Mouse (Mus musculus): ENCODE measurements around the gene Nat10.

The Nat10 gene

DNA sequence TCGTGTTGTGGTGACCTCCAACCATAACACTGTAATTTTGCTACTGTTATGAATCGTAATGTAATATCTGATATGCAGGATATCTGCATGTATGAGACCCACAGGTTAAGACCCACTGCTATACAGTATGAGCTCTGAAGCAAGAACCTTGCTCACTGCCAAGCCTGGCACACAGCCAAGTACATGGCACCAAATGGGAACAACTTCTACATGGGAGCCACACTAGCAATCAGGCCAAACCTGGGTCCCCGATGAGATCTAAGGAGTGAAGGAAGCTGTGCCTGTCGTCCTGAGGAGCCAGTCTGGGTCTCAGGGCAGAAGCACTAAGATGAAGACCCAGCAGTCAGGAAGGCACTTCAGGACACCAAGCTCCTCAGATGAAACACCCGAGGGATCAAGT, 15.6 kb downstream of the Nat10 start:
- DNase-seq (ENCODE audit: low spot score), result no peak

DNA sequence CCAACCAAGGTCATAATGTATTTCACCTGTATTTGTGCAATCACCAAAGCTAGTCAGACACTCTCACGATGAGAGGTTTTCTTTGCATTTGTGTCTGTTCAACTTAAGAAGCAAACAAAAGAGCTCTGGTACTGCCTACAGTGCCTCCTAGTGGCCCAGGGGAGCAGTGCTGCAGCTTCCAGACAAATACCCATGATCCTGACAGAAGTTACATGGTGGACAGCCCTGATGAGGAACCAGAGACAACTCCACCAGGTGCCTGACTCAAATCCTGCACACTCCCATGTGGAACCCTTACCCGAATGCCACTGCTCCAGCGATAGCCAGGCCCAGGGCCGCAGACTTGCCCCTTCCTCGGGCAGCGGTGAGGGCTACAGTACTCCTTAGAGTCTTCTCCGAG, 17.1 kb downstream of the Nat10 start:
- DNase-seq (ENCODE audit: low spot score), result no peak

DNA sequence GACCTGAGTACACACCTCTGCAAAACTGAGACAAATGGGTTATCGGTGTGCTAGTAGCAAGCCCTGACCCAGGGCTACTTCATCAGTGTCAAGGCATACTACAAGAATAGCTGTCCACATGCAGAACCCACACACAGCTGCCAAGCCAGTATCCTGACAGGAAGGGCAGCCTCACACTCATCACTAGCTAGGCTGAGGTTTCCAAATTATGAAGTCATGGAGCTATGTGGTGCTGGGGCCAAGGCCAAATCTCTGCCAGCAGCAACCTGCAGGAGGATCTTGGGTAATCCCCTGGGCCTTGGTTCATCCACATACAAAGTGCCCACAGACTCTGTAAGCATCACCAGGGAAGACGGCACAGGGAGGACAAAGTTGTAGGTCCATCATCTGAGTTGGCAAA, 17.5 kb downstream of the Nat10 start:
- DNase-seq (ENCODE audit: low spot score), result no peak

DNA sequence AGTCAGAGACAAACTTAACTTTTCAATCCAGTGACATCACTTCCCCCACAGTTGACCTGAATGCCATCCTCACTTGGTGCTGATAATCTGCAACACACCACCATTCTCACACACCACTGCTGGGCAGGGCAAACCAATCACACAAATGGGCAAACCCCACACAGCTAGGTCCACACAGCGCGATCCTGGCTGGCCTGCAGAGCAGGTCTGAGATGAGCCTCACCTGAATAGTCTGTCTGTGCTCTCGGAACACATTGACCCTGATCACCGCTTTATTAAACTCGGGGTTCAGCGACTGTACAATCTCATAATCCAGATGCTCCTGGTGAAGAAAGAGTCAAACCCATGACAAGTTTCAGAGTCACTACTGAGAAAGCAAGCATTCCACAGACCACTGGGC, 18.2 kb downstream of the Nat10 start:
- no peak for DNase-seq (ENCODE audit: low spot score)

DNA sequence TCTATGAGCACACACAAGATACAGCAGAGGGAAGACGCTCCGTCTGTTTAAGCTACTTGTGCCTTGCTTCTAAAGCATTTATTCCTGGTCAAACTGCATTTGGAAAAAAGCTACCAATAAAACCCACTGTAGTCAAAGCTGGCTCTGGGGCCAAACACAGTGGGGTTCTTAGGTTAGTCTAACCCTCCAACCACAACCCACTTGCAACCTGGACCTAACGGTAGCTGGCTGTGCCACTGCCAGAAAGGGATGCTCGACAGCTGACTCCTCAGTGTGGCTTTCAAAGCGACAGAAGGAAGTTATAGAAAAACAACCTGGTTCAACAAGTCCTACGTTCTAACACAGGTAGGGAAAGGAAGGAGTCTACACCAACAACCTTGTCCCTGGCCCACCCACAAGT, 29.6 kb downstream of the Nat10 start:
- DNase-seq (ENCODE audit: low spot score), result no peak

GRCm38 (mm10) chr2:103730999-103731398, 30.1 kb downstream of the Nat10 start:
- no peak for DNase-seq (ENCODE audit: low spot score)

GRCm38 (mm10) chr2:103728027-103728540, 33.0 kb downstream of the Nat10 start:
- DNase-seq (ENCODE audit: low spot score), result no peak

GRCm38 (mm10) chr2:103724521-103724920, 36.5 kb downstream of the Nat10 start:
- no peak for DNase-seq (ENCODE audit: low spot score)

DNA sequence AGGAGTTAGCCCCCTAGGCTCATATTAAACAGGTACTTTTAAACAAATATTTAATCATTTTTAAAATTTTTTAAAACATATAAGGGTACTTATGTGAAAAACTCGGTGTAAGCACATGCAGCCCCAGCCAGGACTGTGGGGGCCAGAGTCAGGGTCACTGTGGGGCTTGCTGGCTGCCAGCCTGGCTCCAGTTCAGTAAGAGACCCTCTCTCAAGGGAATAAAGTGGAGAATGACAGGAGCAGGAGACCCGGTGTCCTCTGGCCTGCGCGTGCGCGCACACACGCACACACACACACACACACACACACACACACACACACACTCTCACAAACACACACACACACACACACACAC, 41.8 kb downstream of the Nat10 start:
- DNase-seq (ENCODE audit: low spot score), result no peak

DNA sequence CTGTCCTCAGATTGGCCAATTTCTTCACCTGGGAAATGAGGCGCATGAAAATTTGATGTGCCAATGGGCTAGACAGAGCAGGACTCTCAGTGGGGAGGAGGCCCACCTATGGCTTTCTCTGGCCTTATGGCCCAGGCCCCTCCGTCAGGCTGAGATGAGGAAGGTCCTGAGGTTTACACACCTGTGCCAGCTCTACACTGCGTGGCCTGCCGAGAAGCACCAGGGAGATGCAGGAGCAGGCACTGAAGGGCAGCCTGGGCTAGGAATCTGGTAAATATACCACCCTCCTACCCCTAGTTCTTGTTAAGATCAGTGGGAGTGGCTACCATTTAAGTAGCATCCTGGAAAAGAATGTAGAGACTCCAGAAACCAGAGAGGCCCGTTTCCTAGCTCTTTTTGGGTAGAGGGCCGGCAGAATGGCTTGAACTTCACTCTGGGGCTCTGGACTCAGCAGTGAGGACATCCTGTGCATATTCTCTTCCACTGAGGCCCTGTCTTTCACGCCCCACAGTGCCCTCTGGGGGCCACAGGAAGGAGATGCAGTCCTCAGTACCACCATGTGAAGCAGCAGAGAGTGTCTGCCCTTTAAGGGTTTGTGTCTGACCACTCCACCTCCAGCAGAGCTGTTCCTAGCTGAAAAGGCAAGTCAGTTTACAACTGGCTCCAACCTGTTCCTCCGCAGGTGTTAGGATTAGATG, 42.3 kb downstream of the Nat10 start:
- no peak for DNase-seq (ENCODE audit: low spot score)

- DNase-seq (ENCODE audit: low spot score), result no peak
Observed at GRCm38 (mm10) chr2:103714412-103714811, 46.7 kb downstream of the Nat10 start.

- no peak for DNase-seq (ENCODE audit: low spot score)
Observed at GRCm38 (mm10) chr2:103713831-103714230, 47.2 kb downstream of the Nat10 start.

DNA sequence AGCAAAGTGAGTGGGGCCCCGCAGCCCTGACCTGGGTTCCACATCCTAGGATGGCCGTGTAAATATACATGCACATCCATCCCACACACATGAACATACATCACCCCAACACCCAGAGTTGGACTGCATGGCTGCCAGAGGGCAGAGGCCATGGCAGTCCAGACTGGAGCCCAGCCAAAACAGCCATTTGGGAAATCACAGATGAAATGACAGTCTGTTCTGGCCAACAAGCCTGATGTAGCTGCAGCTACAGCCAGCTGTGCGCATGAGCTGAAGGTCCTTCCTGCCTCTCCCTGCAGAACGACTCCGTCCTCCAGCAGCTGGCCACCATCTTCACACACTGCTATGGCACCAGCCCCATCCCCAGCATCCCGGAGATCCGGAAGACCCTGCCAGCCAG, 50.2 kb downstream of the Nat10 start:
- DNase-seq (ENCODE audit: low spot score), result no peak

- no peak for DNase-seq (ENCODE audit: low spot score)
Observed at GRCm38 (mm10) chr2:103707056-103707776, 53.9 kb downstream of the Nat10 start.

- no peak for DNase-seq (ENCODE audit: low spot score)
Observed at GRCm38 (mm10) chr2:103706226-103706625, 54.8 kb downstream of the Nat10 start.

- no peak for DNase-seq (ENCODE audit: low spot score)
Observed at GRCm38 (mm10) chr2:103705826-103706225, 55.2 kb downstream of the Nat10 start.

DNA sequence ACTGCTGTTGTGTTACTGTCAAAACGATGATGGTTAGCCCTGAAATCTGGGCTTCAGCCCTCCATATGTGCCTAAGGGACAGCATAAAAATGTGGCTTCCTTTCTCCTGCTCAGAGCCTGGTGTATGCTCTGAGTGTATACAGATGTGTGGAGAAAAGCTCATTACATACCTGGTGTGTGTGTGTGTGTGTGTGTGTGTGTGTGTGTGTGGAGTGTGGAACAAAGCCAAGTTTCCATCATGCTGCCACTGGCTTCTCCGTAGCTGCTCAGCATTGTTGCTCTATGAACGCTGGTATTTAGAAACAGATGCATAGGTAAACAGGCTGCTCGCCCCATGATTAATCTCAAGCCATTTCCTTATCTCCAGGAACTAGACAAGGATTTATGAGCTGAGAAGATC, 57.2 kb downstream of the Nat10 start:
- no peak for DNase-seq (ENCODE audit: low spot score)

DNA sequence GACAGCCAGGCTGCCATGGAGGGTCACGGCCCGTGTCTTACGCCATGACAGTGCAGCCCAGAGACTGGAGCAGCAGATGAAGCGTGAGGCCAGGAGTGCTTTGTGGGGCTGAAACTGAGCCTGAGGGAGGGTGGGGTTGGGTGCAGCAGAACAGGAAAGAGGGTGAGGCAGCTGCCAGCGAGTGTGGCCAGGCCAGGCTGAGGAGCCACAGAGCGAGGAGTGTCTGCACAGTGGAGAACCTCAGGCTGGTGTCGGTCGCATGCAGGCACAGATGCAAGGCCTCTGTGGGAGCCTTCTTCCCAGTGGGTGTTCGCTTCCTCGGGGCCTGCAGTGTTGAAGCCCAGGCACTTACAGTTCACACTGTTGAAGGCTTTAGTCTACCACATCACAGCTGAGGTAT, 57.7 kb downstream of the Nat10 start:
- no peak for DNase-seq (ENCODE audit: low spot score)

DNA sequence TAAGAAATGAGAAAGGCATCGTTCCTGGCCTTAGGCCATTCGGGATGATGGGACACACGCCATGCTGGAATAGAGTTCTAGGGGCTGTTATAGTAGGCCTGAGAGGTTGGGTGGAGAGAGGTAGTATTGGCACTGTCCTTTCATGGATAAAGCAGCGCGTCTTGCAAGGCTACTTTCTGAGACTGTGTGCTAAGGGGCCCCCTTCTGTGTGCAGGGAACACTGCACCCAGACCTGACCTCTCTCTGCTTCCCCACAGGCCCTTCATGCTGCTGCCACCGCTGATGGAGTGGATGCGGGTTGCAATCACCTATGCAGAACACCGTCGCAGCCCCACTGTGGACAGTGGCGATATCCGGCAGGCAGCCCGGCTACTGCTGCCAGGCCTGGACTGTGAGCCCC, 60.6 kb downstream of the Nat10 start:
- no peak for DNase-seq (ENCODE audit: low spot score)

DNA sequence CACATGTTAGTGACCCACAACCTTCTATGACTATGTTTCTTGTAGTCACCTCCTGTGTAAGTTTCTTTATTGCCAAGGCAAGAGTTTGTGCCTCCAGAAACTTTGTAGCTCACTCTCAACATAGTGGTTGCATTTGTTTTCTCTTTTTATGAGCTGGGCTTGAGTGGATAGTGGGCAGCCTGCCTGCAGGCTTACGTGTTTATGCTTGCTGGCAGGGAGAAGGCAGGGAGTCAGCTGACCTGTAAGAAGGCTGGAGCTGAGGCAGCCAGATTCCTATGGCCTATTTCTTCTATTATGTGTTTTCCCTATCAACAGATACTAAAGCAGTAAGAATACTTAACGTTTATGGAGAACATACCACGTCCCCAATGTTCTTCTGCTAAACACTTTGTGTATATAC, 64.9 kb downstream of the Nat10 start:
- peak; percentile 41 for DNase-seq (ENCODE audit: low spot score)

DNA sequence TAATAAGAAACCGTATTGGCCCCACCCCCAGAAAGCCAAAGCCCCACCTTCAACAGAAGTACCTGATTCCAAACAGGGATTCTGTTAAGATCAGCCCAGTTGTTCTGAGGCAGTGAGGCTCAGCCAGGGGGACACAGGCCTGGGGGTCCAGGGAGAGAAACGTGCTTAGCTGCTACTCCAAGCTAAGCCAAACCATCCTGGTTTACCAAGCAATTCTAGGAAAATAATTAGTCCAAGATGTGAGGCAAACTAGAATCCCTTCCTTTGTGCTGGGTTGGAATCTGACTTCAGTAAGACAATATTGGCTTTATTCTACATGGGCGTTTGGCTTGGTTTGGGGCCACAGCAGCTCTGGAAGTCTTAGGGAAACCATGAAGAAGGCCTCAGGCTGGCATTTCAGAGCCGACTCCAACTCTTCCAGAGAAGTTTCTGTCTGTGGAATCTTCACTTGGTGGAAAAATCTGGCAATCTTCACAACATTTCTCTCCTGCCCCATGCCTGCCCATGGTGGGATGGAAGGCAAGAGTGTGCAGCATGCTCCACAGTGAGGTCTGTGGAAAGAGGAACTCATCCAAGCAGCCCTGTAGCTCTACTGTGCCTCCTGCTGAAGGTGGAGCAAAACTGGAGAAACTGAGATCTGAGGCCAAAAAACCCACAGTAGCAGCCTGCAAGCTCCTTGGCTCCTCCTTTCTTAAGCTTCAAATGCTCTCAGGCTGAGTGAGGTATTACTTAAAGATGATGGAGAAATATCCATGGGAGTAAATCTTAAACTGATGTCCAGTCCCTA, 66.1 kb downstream of the Nat10 start:
- no peak for DNase-seq (ENCODE audit: low spot score)

DNA sequence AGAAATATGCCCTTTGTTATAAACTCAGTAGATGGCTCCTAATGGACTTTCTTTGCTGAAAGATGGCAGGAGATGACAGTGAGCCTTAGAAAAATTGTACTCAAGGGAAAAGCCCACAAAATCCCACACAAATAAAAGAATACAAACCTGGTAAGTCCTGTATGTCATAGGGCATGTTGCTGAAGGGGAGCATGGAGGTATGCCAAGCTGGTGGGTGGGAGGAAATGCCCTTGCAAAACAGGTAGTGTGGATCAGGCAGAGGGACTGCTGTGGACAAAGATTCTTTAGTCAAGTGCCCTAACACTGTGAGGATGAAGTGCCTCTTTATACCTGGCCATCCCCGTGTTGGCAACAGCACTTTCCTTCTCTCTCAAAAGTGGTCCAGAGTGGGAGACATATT, 68.3 kb downstream of the Nat10 start:
- no peak for DNase-seq (ENCODE audit: low spot score)

DNA sequence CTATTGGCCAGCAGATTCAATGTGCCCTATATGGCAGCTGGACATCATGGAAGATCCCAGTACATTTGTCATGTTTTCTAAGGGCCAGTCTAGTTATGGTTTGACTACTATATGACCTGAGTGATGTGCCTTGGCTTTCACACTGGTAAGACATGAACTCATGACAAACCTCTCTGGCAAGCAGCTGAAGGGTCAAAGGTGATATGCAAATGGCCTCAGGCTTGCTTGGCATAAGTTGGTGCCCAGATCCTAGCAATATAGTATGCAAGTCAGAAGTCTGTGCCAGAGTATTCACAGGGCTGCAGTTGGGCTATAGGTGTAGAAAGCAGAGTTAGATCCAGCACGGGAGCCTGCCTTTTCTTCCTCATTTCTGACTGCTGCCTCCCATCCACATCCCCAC, 69.8 kb downstream of the Nat10 start:
- DNase-seq (ENCODE audit: low spot score), result no peak
